Mouse (Mus musculus) erythroblast, embryonic 14.5 days (primary cell): ENCODE measurements around the gene Acad10. TPM values are rescaled to one million over a fixed set of nuclear protein-coding genes. Genes with fewer than 3 reads are reported as not detected.

Experiments used
- H3K27me3 ChIP-seq: 2 replicates; pipeline ENCODE4 v1.6.1; 2012; ENCODE audit warnings: inconsistent platforms; ENCODE audit not compliant: control insufficient read depth
- H3K36me3 ChIP-seq: 2 replicates; pipeline ENCODE4 v1.6.1; 2012; ENCODE audit warnings: mild to moderate bottlenecking, inconsistent platforms; ENCODE audit not compliant: control insufficient read depth
- H3K4me1 ChIP-seq: 2 replicates; pipeline ENCODE4 v1.6.1; 2012; ENCODE audit warnings: inconsistent platforms; ENCODE audit not compliant: control insufficient read depth
- H3K4me3 ChIP-seq: replicated peaks from 2 replicates; pipeline ENCODE3; 2012; ENCODE audit warnings: moderate library complexity, mild to moderate bottlenecking, inconsistent platforms
- H3K9me3 ChIP-seq: 2 replicates; pipeline ENCODE4 v1.6.1; 2012; ENCODE audit warnings: low read length, inconsistent platforms, mixed read lengths; ENCODE audit not compliant: control insufficient read depth
- GATA1 ChIP-seq: IDR thresholded peaks from 2 replicates; pipeline ENCODE4 v1.6.1; 2012; ENCODE audit warnings: low read length, inconsistent platforms, mixed read lengths
- TAL1 ChIP-seq: IDR thresholded peaks from 3 replicates; pipeline ENCODE4 v1.6.1; 2012; ENCODE audit warnings: low read length, inconsistent platforms, mixed read lengths
- polyA plus RNA-seq: library from polyadenylated mRNA; stranded (reverse); fragments of >175 nt; gene quantifications from 2 replicates; pipeline ENCODE4 v1.2.3, GENCODE M21; 2012

Acad10 gene
- polyA plus RNA-seq, 1 experiment, result 0.05 TPM

DNA sequence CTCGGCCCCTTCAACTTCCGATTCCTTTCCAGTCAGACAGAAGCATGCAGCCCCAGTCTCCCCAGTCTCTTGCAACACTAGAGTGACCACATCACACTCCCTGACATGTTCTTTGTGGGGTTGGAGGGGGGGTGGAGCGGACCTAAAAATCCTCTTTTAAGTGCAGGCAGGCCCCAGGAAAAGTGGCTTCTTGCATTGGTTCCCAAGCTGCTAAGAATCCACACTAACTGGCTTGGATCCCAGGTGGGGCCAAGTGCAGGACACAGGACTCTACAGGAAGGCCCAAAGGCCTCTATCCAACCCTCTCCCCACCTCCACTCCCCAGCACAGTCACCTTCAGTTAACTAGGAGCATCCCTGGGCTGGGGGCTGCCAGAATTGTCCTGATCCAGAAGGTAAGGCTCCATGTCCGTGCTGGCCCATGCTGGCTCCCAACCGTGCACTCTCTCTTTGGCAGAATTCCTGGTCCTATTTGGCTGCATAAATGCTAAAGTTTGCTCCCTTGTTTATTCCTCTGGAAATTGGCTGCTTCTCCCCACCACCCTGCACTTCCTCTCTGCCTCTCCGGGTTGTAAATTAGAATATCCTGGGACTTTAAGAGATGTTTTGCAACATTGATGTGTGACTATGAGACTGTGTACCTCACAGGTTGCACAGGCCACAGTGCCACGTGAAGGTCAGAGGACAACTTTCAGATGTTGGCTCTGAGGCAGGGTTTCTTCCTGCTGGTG, 30.3 kb upstream of the Acad10 start:
- Histone ChIP-seq H3K36me3 (peaks cover 25% of the 10 kb centered on the region), H3K27me3 (no peaks in the 10 kb centered on the region), H3K9me3 (no peaks in the 10 kb centered on the region), H3K4me3 (no peak overlapping the region), H3K4me1 (no peaks in the 10 kb centered on the region)
- TF ChIP-seq GATA1, result no peak
- TF ChIP-seq TAL1, result no peak

DNA sequence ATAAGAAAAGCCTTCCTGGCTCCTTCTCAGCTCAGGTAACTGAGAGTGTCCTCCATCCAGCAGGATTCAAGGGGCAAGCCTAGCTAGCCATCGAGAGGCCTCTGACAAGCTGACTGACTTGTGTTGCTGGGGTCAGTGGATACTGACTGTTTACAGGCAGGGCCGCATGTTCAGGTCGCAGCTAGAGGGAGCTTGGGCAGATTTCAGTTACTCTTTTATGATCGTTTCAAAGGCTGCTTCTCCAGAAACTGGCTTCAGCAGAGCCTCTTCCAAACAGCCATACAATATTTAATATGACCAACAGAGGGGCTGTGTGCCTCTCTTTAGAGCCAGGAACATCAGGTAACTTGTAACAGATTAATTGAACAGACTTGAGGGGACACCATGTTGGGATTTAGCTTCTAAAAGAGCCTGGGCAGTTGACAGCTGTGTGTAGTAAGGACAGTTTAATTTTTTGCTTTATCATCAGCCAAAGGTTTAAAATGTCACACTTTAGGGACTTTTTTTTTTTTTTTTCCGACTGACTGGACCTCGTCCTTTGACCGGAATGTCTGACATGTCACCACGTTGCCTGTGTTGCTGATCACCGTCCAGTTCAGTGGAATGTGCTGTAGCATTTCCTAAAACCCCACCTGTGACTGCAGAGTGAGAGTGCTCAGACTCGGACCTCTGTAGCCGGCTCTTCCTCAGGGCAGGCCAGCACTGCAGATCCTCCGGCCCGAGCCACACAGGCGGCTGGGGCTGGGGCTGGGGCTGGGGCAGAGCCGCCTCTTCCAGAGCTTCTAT, 26.0 kb upstream of the Acad10 start:
- peaks cover 67% of the 10 kb centered on the region for H3K36me3 ChIP-seq
- H3K4me3 ChIP-seq, result no peak overlapping the region
- H3K9me3 ChIP-seq, result no peaks in the 10 kb centered on the region
- H3K4me1 ChIP-seq, result no peaks in the 10 kb centered on the region
- no peaks in the 10 kb centered on the region for H3K27me3 ChIP-seq
- TF ChIP-seq GATA1 (no peak), TAL1 (no peak)

DNA sequence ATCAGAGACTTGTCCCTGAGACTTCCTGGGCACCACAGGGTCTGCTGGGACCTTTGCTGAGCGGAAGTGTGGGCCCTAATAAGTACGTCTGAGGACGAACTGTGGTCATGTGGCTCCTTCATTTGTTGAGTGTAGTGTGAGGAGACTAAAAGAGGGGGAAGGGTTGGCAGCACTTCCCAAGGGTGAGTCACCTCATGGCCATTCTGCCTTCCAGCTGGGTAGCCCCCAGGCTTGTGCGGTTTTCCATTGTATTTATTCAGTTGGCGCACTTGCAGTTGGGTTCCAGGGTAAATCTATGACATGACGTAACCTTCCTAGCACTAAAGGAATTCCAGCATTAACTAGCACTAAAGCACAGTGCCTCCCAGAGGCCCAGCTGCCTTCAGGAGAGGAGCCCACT, 25.2 kb upstream of the Acad10 start:
- TF ChIP-seq GATA1, result no peak
- TF ChIP-seq TAL1, result no peak
- H3K36me3 ChIP-seq, result peaks cover 75% of the 10 kb centered on the region

DNA sequence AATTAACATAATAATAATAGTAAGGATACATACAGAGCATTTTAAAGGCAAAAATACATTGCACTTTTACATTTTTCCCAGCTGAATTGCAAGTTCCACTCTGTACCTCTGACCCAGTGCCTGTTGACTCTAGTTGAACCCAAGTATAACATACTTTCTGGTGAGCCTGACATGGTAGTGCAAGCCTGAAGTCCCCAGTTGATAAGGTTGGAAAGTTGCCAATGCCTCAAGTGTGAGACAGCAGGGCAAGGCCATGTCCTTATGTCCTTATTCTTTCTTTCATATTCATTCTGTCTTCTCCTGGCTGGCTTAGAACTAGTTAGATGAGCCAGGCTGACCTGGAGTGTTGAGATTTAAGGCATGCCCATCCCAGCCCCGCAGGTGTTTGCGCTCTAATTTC, 21.9 kb upstream of the Acad10 start:
- Histone ChIP-seq H3K9me3 (no peaks in the 10 kb centered on the region), H3K36me3 (peaks cover 98% of the 10 kb centered on the region)

More for the DNA sequence above, 25.2 kb upstream of the Acad10 start:
- no peaks in the 10 kb centered on the region for H3K9me3 ChIP-seq
- H3K4me3 ChIP-seq, result no peak overlapping the region
- H3K27me3 ChIP-seq, result no peaks in the 10 kb centered on the region
- no peaks in the 10 kb centered on the region for H3K4me1 ChIP-seq

DNA sequence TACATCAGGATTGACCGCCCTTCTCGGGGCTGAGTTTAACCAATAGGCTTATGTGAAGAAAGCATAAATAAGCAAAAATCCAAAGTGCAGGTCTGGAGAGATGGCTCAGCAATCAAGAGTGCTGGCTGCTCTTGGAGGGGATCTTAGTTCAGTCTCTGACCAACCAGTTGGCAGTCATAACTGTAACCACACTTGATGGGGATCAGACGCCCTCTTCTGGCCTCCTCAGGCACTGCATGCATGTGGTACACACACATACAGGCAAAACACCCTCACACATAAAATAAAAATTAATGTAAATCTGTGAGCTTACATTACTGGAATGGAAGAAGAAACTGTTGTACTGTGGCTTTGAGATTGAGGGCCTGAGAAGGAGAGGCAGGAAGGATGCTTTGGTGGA, 10.1 kb upstream of the Acad10 start:
- TF ChIP-seq TAL1 (no peak), GATA1 (no peak)
- H3K4me3 ChIP-seq, result no peak overlapping the region
- H3K36me3 ChIP-seq, result peaks cover 91% of the 10 kb centered on the region
- H3K4me1 ChIP-seq, result no peaks in the 10 kb centered on the region; the same call in 1 of the 2 replicates
- H3K9me3 ChIP-seq, result peaks cover 3% of the 10 kb centered on the region; the same call in 1 of the 2 replicates
- no peaks in the 10 kb centered on the region for H3K27me3 ChIP-seq

More for the DNA sequence above, 21.9 kb upstream of the Acad10 start:
- Histone ChIP-seq H3K4me3 (no peak overlapping the region), H3K27me3 (no peaks in the 10 kb centered on the region), H3K4me1 (no peaks in the 10 kb centered on the region)
- TF ChIP-seq GATA1 (no peak), TAL1 (no peak)

DNA sequence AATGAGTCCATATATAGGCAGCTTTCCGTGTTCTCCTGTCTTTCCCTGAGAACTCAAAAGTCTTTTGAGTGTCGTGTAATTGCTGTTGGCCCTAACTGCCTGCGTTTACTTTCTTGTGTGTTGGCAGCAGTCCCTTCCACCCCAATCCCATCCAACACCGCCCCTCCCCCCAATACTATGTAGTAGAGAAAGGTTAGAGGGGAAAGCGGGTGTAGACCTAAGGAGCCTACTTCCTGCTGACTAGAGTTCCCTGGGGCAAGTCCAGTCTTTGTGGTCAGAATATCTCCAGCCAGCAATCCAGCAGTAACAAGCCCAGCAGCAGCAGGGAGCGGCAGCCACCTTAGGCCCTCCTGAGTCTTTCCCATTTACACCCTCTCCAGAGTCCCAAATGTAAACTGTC, 8.1 kb upstream of the Acad10 start:
- H3K36me3 ChIP-seq, result peaks cover 92% of the 10 kb centered on the region
- H3K4me1 ChIP-seq, result peaks cover 1% of the 10 kb centered on the region; the same call in 1 of the 2 replicates
- no peak overlapping the region for H3K4me3 ChIP-seq
- H3K27me3 ChIP-seq, result no peaks in the 10 kb centered on the region
- peaks cover 3% of the 10 kb centered on the region; the same call in 1 of the 2 replicates for H3K9me3 ChIP-seq
- no peak for TF ChIP-seq TAL1
- TF ChIP-seq GATA1, result no peak

DNA sequence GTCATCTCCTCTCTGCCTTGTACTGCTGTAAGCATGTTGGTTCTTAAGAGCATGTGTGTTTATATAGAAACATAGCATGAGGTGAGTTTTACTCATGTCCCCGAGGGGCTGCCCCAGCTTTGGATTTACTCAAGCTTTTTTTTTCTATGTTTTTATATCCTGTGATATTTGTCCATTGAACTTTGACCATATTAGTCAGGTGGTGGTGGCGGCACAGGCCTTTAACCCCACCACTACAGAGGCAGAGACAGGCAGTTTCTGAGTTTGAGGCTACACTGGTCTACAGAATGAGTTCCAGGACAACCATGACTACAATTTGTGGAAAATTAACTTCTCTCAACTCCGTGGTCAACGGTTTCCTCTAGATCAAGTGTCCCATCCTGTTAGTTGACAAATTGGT, 6.8 kb upstream of the Acad10 start:
- no peaks in the 10 kb centered on the region for H3K27me3 ChIP-seq
- H3K9me3 ChIP-seq, result peaks cover 3% of the 10 kb centered on the region; the same call in 1 of the 2 replicates
- H3K4me1 ChIP-seq, result peaks cover 7% of the 10 kb centered on the region
- H3K36me3 ChIP-seq, result peaks cover 93% of the 10 kb centered on the region
- H3K4me3 ChIP-seq, result no peak overlapping the region
- TF ChIP-seq GATA1 (no peak), TAL1 (no peak)

DNA sequence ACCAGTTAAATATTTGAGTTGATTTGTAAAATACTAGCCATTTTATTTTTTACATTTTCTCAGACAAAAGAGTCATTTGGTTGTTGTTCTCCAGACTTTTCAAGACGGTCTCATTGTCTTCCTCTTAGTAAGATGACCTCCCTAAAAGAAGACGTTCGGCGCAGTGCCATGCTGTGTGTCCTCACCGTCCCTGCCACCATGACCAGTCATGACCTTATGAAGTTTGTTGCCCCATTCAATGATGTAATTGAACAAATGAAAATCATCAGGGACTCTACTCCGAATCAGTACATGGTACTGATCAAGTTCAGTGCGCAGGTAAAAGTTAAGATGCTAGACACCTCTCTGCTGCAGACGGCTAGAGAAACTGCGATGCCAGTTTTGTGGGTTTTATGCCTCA, 4.7 kb upstream of the Acad10 start:
- H3K36me3 ChIP-seq, result peaks cover 83% of the 10 kb centered on the region
- no peaks in the 10 kb centered on the region for H3K27me3 ChIP-seq
- peaks cover 24% of the 10 kb centered on the region for H3K4me1 ChIP-seq
- TF ChIP-seq TAL1 (no peak), GATA1 (no peak)
- H3K9me3 ChIP-seq, result 0 out of 2 replicates have a peak, but pooled peaks cover under 1% of the 10 kb centered on the region
- H3K4me3 ChIP-seq, result no peak overlapping the region

DNA sequence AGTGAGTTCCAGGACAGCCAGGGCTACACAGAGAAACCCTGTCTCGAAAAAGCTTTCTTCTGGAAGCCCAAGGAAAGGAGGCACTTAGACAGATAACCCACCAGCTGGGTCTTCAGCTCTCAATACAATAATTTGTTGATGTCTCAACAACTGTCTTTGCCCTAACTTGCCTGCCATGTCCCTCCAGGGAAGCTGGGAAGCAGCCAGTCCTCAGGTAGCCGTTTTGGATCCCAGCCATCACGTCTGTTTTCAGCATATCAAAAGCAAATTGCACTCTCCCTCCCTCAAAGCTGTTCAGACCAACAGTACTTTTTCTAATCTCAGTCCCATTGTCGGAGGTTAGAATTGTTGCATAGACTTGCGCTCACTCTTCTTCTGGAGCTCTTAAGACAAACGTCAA, 3.8 kb upstream of the Acad10 start:
- Histone ChIP-seq H3K36me3 (peaks cover 76% of the 10 kb centered on the region), H3K4me3 (no peak overlapping the region), H3K4me1 (peaks cover 30% of the 10 kb centered on the region), H3K27me3 (no peaks in the 10 kb centered on the region), H3K9me3 (no peaks in the 10 kb centered on the region)
- TF ChIP-seq TAL1 (no peak), GATA1 (no peak)

DNA sequence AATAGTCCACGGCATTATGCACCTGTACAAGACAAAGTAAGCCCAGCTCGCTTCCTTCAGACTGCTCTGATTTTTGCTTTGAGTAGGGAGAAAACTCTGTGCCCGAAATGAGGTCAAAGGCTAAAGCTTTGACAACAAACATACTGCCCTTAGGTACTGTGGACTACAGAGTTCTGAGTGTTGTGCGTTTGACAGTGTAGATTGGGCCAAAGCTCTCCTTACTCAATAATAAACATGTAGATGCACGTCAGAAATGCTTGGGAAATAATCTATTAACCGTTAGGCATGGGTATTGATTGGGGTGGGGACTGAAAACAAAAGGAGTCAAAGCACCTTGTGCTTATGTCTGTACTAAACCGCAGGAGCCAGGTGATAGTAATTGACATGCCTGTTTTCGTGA, 3.1 kb upstream of the Acad10 start:
- H3K4me1 ChIP-seq, result peaks cover 30% of the 10 kb centered on the region

More for the DNA sequence above, 3.1 kb upstream of the Acad10 start:
- Histone ChIP-seq H3K4me3 (no peak overlapping the region), H3K36me3 (peaks cover 70% of the 10 kb centered on the region), H3K27me3 (no peaks in the 10 kb centered on the region), H3K9me3 (no peaks in the 10 kb centered on the region)
- TF ChIP-seq TAL1, result no peak
- no peak for TF ChIP-seq GATA1
